ENCODE assay signal across 8 mouse cellular contexts in the genomic region with DNA sequence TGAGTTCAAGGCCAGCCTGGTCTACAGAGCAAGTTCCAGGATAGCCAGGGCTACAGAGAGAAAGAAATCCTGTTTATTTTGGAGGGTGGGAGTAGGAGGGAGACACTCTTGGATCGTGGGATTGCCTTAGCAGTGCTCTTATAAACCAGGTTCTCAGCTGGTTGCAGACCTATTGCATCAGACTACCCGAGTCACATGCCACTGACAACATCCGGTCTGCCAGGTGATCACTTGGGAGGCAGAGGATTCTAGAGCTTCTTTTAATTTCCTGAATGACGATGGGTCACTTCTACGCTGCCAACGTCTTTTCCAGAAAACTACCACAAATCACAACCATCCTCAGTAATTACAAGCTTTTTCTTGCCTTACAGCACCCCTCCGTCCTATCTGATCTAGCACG. TPM values are rescaled to one million over a fixed set of nuclear protein-coding genes. Genes with fewer than 3 reads are reported as not detected.
DNase-seq lines count a peak whose midpoint lies in the region; ATAC-seq and TF ChIP-seq lines count a peak whose summit lies in the region.

No protein-coding gene starts in this region.

- peak; percentile 35 to 41 for DNase-seq in cerebellum, adult 18-20 months
- DNase-seq in cerebellum, postnatal 36 days = peak; percentile 28 to 30
- peak; percentile 65 for DNase-seq in large intestine, adult 2 months (ENCODE audit: low read depth, low spot score)

- ATAC-seq in cerebellum, adult (ENCODE audit: insufficient number of reproducible peaks, low FRiP score, low TSS enrichment) = no peak
- peak; percentile 25; the same call in 1 of the 2 replicates for ATAC-seq in heart, embryonic 16.5 days (replicated peaks; ENCODE audit: extremely low read depth, insufficient read depth, low FRiP score)
- ATAC-seq in megakaryocyte-erythroid progenitor cell, adult 5-6 weeks (replicated peaks; ENCODE audit: low FRiP score, low TSS enrichment, poor library complexity, severe bottlenecking) = peak; percentile 77
- ATAC-seq in stomach, embryonic 14.5 days (ENCODE audit: insufficient number of reproducible peaks, insufficient read depth, low FRiP score, low read depth) = no peak

- no peak for TF ChIP-seq CTCF in ES-Bruce4 (IDR thresholded peaks at IDR 0.05; ENCODE audit: low read depth, low read length)

- H3K4me2 ChIP-seq in heart, embryonic 16.5 days (ENCODE audit: low read depth, low read length) = peak overlapping the region; percentile 97
- peak overlapping the region; percentile 73 for H3K4me2 ChIP-seq in stomach, embryonic 14.5 days (replicated peaks; ENCODE audit: low read depth, low read length)

- H3K27ac ChIP-seq in ES-Bruce4 (ENCODE audit: insufficient read depth, low read length) = peak overlapping the region; percentile 86
- peak overlapping the region; percentile 75 for H3K27ac ChIP-seq in heart, embryonic 16.5 days (ENCODE audit: low read length)
- peak overlapping the region; percentile 89; the same call in 1 of the 2 replicates for H3K27ac ChIP-seq in stomach, embryonic 14.5 days (ENCODE audit: low read length)

- peaks cover 20% of the 10 kb centered on the region for H3K36me3 ChIP-seq in ES-Bruce4 (ENCODE audit: control insufficient read depth, insufficient read depth, low read length, poor library complexity, severe bottlenecking)
- H3K36me3 ChIP-seq in heart, embryonic 16.5 days (ENCODE audit: control insufficient read depth, insufficient read depth) = no peaks in the 10 kb centered on the region
- peaks cover 4% of the 10 kb centered on the region; the same call in 1 of the 2 replicates for H3K36me3 ChIP-seq in stomach, embryonic 14.5 days (ENCODE audit: control insufficient read depth, insufficient read depth, low read length)

- no peaks in the 10 kb centered on the region for H3K27me3 ChIP-seq in ES-Bruce4 (ENCODE audit: control insufficient read depth, insufficient read depth, low read length, poor library complexity, severe bottlenecking)
- peaks cover 4% of the 10 kb centered on the region; the same call in 1 of the 2 replicates for H3K27me3 ChIP-seq in heart, embryonic 16.5 days (ENCODE audit: control insufficient read depth, insufficient read depth, low read length)
- no peaks in the 10 kb centered on the region for H3K27me3 ChIP-seq in stomach, embryonic 14.5 days (ENCODE audit: control insufficient read depth, insufficient read depth, low read length)

- peak overlapping the region; percentile 83 for H3K9ac ChIP-seq in ES-Bruce4 (ENCODE audit: low read depth, poor library complexity, severe bottlenecking)
- H3K9ac ChIP-seq in heart, embryonic 16.5 days (ENCODE audit: low read length) = peak overlapping the region; percentile 82
- peak overlapping the region; percentile 77 for H3K9ac ChIP-seq in stomach, embryonic 14.5 days (replicated peaks; ENCODE audit: low read depth, low read length)

- H3K4me1 ChIP-seq in ES-Bruce4 (ENCODE audit: control insufficient read depth, insufficient read depth, low read length) = peaks cover 2% of the 10 kb centered on the region
- H3K4me1 ChIP-seq in heart, embryonic 16.5 days (ENCODE audit: control insufficient read depth, insufficient read depth, low read length) = peaks cover 14% of the 10 kb centered on the region
- H3K4me1 ChIP-seq in stomach, embryonic 14.5 days (ENCODE audit: control insufficient read depth, insufficient read depth, low read length) = peaks cover 14% of the 10 kb centered on the region; the same call in 1 of the 2 replicates

- peak; percentile 68; the same call in 1 of the 2 replicates for TF ChIP-seq EP300 in ES-Bruce4 (IDR thresholded peaks at IDR 0.05; ENCODE audit: insufficient read depth, low read depth, low read length)

- H3K4me3 ChIP-seq in ES-Bruce4 (ENCODE audit: low read depth, low read length) = peak overlapping the region; percentile 95
- peak overlapping the region; percentile 80 for H3K4me3 ChIP-seq in heart, embryonic 16.5 days (ENCODE audit: low read length)
- peak overlapping the region; percentile 80 for H3K4me3 ChIP-seq in stomach, embryonic 14.5 days (ENCODE audit: low read depth, low read length)

- 18% methylated on average over 8 of the region's 8 CpGs for WGBS in heart, embryonic 16.5 days
- 3% methylated on average over 8 of the region's 8 CpGs for WGBS in large intestine, adult 2 months
- 18% methylated on average over 8 of the region's 8 CpGs for WGBS in stomach, embryonic 14.5 days

- H3K9me3 ChIP-seq in ES-Bruce4 (replicated peaks; ENCODE audit: control insufficient read depth, insufficient read depth, low read length, poor library complexity, severe bottlenecking) = no peaks in the 10 kb centered on the region
- H3K9me3 ChIP-seq in heart, embryonic 16.5 days (replicated peaks; ENCODE audit: control insufficient read depth, low read length) = no peaks in the 10 kb centered on the region
- H3K9me3 ChIP-seq in stomach, embryonic 14.5 days (ENCODE audit: control insufficient read depth, low read depth, low read length) = no peaks in the 10 kb centered on the region

- peak; percentile 17 for TF ChIP-seq POLR2A in ES-Bruce4 (IDR thresholded peaks at IDR 0.05; ENCODE audit: insufficient read depth, low read length)

RNA-seq across cellular contexts. Expression of gene Sars, which starts 1.0 kb away (rescaled TPM):
- polyA plus RNA-seq in ES-Bruce4 (2011; ENCODE audit: insufficient read depth, insufficient read length, low read depth, missing spikeins) = 258 and 273 TPM in 2 replicates
- polyA plus RNA-seq in heart, embryonic 16.5 days (2015; fragmentation: Nextera tagmentation; extraction: Ambion mirVana) = 82.7 and 87.2 TPM in 2 replicates
- 40.1 and 40.6 TPM in 2 replicates for polyA plus RNA-seq in large intestine, adult 2 months (2012; rRNA removed)
- total RNA-seq in megakaryocyte-erythroid progenitor cell, adult 5-6 weeks (2014; fragmentation: Nextera tagmentation) = 58.8 and 69.7 TPM in 2 replicates
- total RNA-seq in megakaryocyte-erythroid progenitor cell, adult 5-6 weeks (2017) = 456 and 521 TPM in 2 replicates
- polyA plus RNA-seq in stomach, embryonic 14.5 days (2014; fragmentation: Nextera tagmentation; extraction: Ambion mirVana) = 115 and 129 TPM in 2 replicates

RNA-seq across cellular contexts. Expression of gene Celsr2, which starts 28.7 kb away (rescaled TPM):
- 7.1 and 8.9 TPM in 2 replicates for polyA plus RNA-seq in ES-Bruce4 (2011; ENCODE audit: insufficient read depth, insufficient read length, low read depth, missing spikeins)
- 2.7 and 3.9 TPM in 2 replicates for polyA plus RNA-seq in heart, embryonic 16.5 days (2015; fragmentation: Nextera tagmentation; extraction: Ambion mirVana)
- polyA plus RNA-seq in large intestine, adult 2 months (2012; rRNA removed) = 1.8 and 2.2 TPM in 2 replicates
- total RNA-seq in megakaryocyte-erythroid progenitor cell, adult 5-6 weeks (2014; fragmentation: Nextera tagmentation) = 1.8 and 6.5 TPM in 2 replicates
- total RNA-seq in megakaryocyte-erythroid progenitor cell, adult 5-6 weeks (2017) = 0.42 and 2.3 TPM in 2 replicates
- polyA plus RNA-seq in stomach, embryonic 14.5 days (2014; fragmentation: Nextera tagmentation; extraction: Ambion mirVana) = 20.6 and 21.9 TPM in 2 replicates

Comparison
In these comparisons a context has a peak if more than half of its experiments do, and no peak if none do; other contexts are left out.
1. ATAC-seq: peak in heart, embryonic 16.5 days (single experiment) and megakaryocyte-erythroid progenitor cell, adult 5-6 weeks (single experiment); none in cerebellum, adult (single experiment) and stomach, embryonic 14.5 days (single experiment).
2. Peak in every context shown above with its lines, with median percentiles within 50 percentile points of each other: DNase-seq, H3K27ac ChIP-seq, H3K4me3 ChIP-seq and H3K9ac ChIP-seq.